Mouse (Mus musculus) adrenal gland, postnatal 10 days (tissue): ENCODE measurements around the gene AL731706.2. TPM values are rescaled to one million over a fixed set of nuclear protein-coding genes. Genes with fewer than 3 reads are reported as not detected.

Experiments
- total RNA-seq, 2 experiments: library from RNA; stranded (reverse); gene quantifications; 2 replicates each; pipeline ENCODE4 v1.2.3; 2021

AL731706.2 gene
- total RNA-seq, 2 experiments from 2014 or later: 13.4 to 31.2 TPM

Other genes with a start within 250 kb of the AL731706.2 start
- gene Snap25, start 172.2 kb downstream of the AL731706.2 start, total RNA-seq: 10 to 100 TPM; 35.2 to 43.5 TPM
- gene Slx4ip, start 5.5 kb upstream of the AL731706.2 start, total RNA-seq: 1 to 10 TPM; 4.3 to 6.2 TPM
- gene AL731706.1, start 5.7 kb upstream of the AL731706.2 start, total RNA-seq: 10 to 100 TPM; 22.0 to 24.8 TPM
- 10 to 100 TPM; 22.8 to 23.3 TPM for gene Mkks, start 5.7 kb upstream of the AL731706.2 start, total RNA-seq
- 10 to 100 TPM; 15.6 to 18.1 TPM for gene Jag1, start 231.0 kb upstream of the AL731706.2 start, total RNA-seq